Mouse (Mus musculus) heart, adult 2 months (tissue): Measurements from ENCODE around the gene Cpsf6. TPM values are rescaled to one million over a fixed set of nuclear protein-coding genes. Genes with fewer than 3 reads are reported as not detected.

ENCODE experiments used
- DNase-seq, 2 experiments: peaks; one replicate each; pipeline ENCODE4 v3.0.0; 2021
- H3K27ac ChIP-seq: fragments of 200-600 bp; 2 replicates; pipeline ENCODE4 v1.8.1; 2022
- H3K27me3 ChIP-seq: fragments of 200-500 bp; 2 replicates; pipeline ENCODE4 v1.6.1; 2012; ENCODE audit warnings: mild to moderate bottlenecking, low read length, inconsistent platforms, mixed read lengths; ENCODE audit not compliant: control insufficient read depth, insufficient read depth
- H3K36me3 ChIP-seq: fragments of 200-500 bp; 2 replicates; pipeline ENCODE4 v1.6.1; 2012; ENCODE audit warnings: low read length, inconsistent platforms; ENCODE audit not compliant: control insufficient read depth, insufficient read depth
- H3K4me1 ChIP-seq: fragments of 200-500 bp; 2 replicates; pipeline ENCODE4 v1.6.1; 2011; ENCODE audit warnings: low read length; ENCODE audit not compliant: control insufficient read depth, insufficient read depth
- H3K4me3 ChIP-seq: fragments of 200-600 bp; 2 replicates; pipeline ENCODE4 v1.8.1; 2022
- H3K79me2 ChIP-seq: fragments of 200-500 bp; replicated peaks from 2 replicates; pipeline ENCODE4 v1.6.1; 2012; ENCODE audit warnings: mild to moderate bottlenecking, inconsistent platforms, low read length, moderate library complexity, mixed read lengths; ENCODE audit not compliant: control insufficient read depth, insufficient read depth
- H3K9ac ChIP-seq: fragments of 200-500 bp; 2 replicates; pipeline ENCODE4 v1.6.1; 2012; ENCODE audit warnings: low read depth, mild to moderate bottlenecking, control low read depth, inconsistent platforms, low read length, mixed read lengths
- CTCF ChIP-seq: fragments of 200-600 bp; IDR thresholded peaks from 2 replicates; pipeline ENCODE4 v1.8.1; 2022; ENCODE audit warnings: antibody characterized with exemption, mild to moderate bottlenecking, moderate library complexity
- EP300 ChIP-seq: fragments of 200-500 bp; IDR thresholded peaks from 2 replicates; pipeline ENCODE4 v1.6.1; 2011; ENCODE audit warnings: low read depth, low read length, control low read depth; ENCODE audit not compliant: insufficient read depth
- POLR2A ChIP-seq: fragments of 200-500 bp; IDR thresholded peaks from 2 replicates; pipeline ENCODE4 v1.6.1; 2011; ENCODE audit warnings: mild to moderate bottlenecking, low read depth, low read length, control low read depth; ENCODE audit not compliant: insufficient read depth
- WGBS: fragments of 180-500 bp; shearing (Covaris S2); methylation state at CpG from one replicate; pipeline ENCODE4 v1.1.7; 2018; 5-methylcytosine and 5-hydroxymethylcytosine counted together
- intact Hi-C: fragments of 180-260 bp; cut with DNase I; formaldehyde crosslinking; loops from one replicate; pipeline ENCODE4 v1.15.1; 2025
- polyA plus RNA-seq: library from polyadenylated mRNA; depleted of rRNA; stranded (reverse); fragments of >200 nt; gene quantifications from 2 replicates; pipeline ENCODE4 v1.2.3, GENCODE M21; 2012
- total RNA-seq, 2 experiments: library from RNA; stranded (reverse); gene quantifications; 2 replicates each; pipeline ENCODE4 v1.2.3; 2021

Gene Cpsf6
- total and polyA plus RNA-seq, 3 experiments, result 20.3 to 35.5 (median 30.9) TPM

- Histone ChIP-seq H3K9ac (peak overlapping the region; percentile 99), H3K79me2 (no peaks in the 10 kb centered on the region; the same call in 1 of the 2 replicates), H3K27me3 (no peaks in the 10 kb centered on the region), H3K4me1 (peaks cover 2% of the 10 kb centered on the region; the same call in 1 of the 2 replicates), H3K27ac (peak overlapping the region; percentile 90), H3K36me3 (peaks cover 2% of the 10 kb centered on the region; the same call in 1 of the 2 replicates), H3K4me3 (peak overlapping the region; percentile 95)
- WGBS, result under 1% methylated on average over 79 of the region's 86 CpGs
- peak; percentile 97 to 99 for DNase-seq
- TF ChIP-seq EP300 (no peak), CTCF (peak; percentile 54), POLR2A (peak; percentile 94)
- intact Hi-C loops, result loop anchor here (2.0 to 10.0 kb wide), 3 partner anchors 18 to 666 kb away; no protein-coding TSS in a partner anchor
These were observed 3.1 kb downstream of the Cpsf6 start for GRCm38 (mm10) chr10:117376580-117377189.

GRCm38 (mm10) chr10:117375841-117376579 is 3.8 kb downstream of the Cpsf6 start:
- under 1% methylated on average over 62 of the region's 74 CpGs for WGBS
- H3K36me3 ChIP-seq, result peaks cover 2% of the 10 kb centered on the region; the same call in 1 of the 2 replicates

GRCm38 (mm10) chr10:117375163-117375562 is 4.7 kb downstream of the Cpsf6 start:
- WGBS, result 18% methylated on average over 10 of the region's 10 CpGs
- Histone ChIP-seq H3K4me3 (peak overlapping the region; percentile 95), H3K79me2 (no peaks in the 10 kb centered on the region; the same call in 1 of the 2 replicates), H3K4me1 (peaks cover 2% of the 10 kb centered on the region; the same call in 1 of the 2 replicates), H3K27me3 (no peaks in the 10 kb centered on the region), H3K9ac (no peak overlapping the region), H3K27ac (peak overlapping the region; percentile 90; the same call in 1 of the 2 replicates), H3K36me3 (peaks cover 2% of the 10 kb centered on the region; the same call in 1 of the 2 replicates)
- DNase-seq, result no peak
- intact Hi-C loops, result loop anchor here (5.0 to 10.0 kb wide), 2 partner anchors 300 to 667 kb away; no protein-coding TSS in a partner anchor
- TF ChIP-seq CTCF, result no peak

More at GRCm38 (mm10) chr10:117375841-117376579, 3.8 kb downstream of the Cpsf6 start:
- H3K4me3 ChIP-seq, result peak overlapping the region; percentile 95
- intact Hi-C loops, result loop anchor here (2.0 to 10.0 kb wide), 3 partner anchors 19 to 666 kb away; no protein-coding TSS in a partner anchor
- H3K79me2 ChIP-seq, result no peaks in the 10 kb centered on the region; the same call in 1 of the 2 replicates
- peak; percentile 72 to 73 for DNase-seq
- peak overlapping the region; percentile 90 for H3K27ac ChIP-seq
- H3K4me1 ChIP-seq, result peaks cover 2% of the 10 kb centered on the region; the same call in 1 of the 2 replicates
- no peaks in the 10 kb centered on the region for H3K27me3 ChIP-seq
- TF ChIP-seq EP300 (no peak), POLR2A (no peak), CTCF (no peak)
- peak overlapping the region; percentile 99 for H3K9ac ChIP-seq

- DNase-seq, result peak; percentile 55 to 72
- Histone ChIP-seq H3K9ac (no peak overlapping the region), H3K27me3 (no peaks in the 10 kb centered on the region), H3K79me2 (no peaks in the 10 kb centered on the region), H3K36me3 (peaks cover 2% of the 10 kb centered on the region; the same call in 1 of the 2 replicates), H3K27ac (no peak overlapping the region), H3K4me3 (no peak overlapping the region), H3K4me1 (no peaks in the 10 kb centered on the region)
- 16% methylated on average over 3 of the region's 3 CpGs for WGBS
- intact Hi-C loops, result loop anchor here (1.0 to 10.0 kb wide), 3 partner anchors 39 to 332 kb away; no protein-coding TSS in a partner anchor
- TF ChIP-seq POLR2A (no peak), EP300 (no peak)
These were observed 16.7 kb downstream of the Cpsf6 start for GRCm38 (mm10) chr10:117363106-117363505.

- H3K79me2 ChIP-seq, result no peaks in the 10 kb centered on the region
- intact Hi-C loops, result no loop called here
- no peaks in the 10 kb centered on the region for H3K27me3 ChIP-seq
- H3K27ac ChIP-seq, result no peak overlapping the region
- no peak overlapping the region for H3K4me3 ChIP-seq
- TF ChIP-seq POLR2A (no peak), CTCF (no peak), EP300 (no peak)
- no peak overlapping the region for H3K9ac ChIP-seq
- H3K36me3 ChIP-seq, result no peaks in the 10 kb centered on the region
- WGBS, result 87% methylated on average over 11 of the region's 11 CpGs
- H3K4me1 ChIP-seq, result no peaks in the 10 kb centered on the region
- no peak for DNase-seq
These were observed 20.9 kb downstream of the Cpsf6 start for GRCm38 (mm10) chr10:117358891-117359290.
